Mouse (Mus musculus) brain, embryonic 14.5 days (tissue): ENCODE measurements around the gene Sap18. TPM values are rescaled to one million over a fixed set of nuclear protein-coding genes. Genes with fewer than 3 reads are reported as not detected.
A peak's percentile ranks its signal among the peaks of the same experiment; 100 is the strongest.
"Not testable (repeated sequence)": the region's sequence is repeated elsewhere in the genome, so short reads cannot be mapped to it uniquely, and the experiment has no call there.

Source experiments
- DNase-seq: peaks from one replicate; pipeline ENCODE4 v3.0.0-alpha.2; 2011; ENCODE audit warnings: low read depth
- CTCF ChIP-seq: fragments of 200-500 bp; IDR thresholded peaks from 2 replicates; pipeline ENCODE4 v1.5.1; 2012; ENCODE audit warnings: inconsistent platforms, mild to moderate bottlenecking, moderate library complexity, borderline replicate concordance; ENCODE audit not compliant: insufficient read depth, insufficient read length; ENCODE audit errors: extremely low read depth
- POLR2A ChIP-seq: fragments of 200-500 bp; IDR thresholded peaks from 2 replicates; pipeline ENCODE4 v1.6.1; 2012; ENCODE audit warnings: mild to moderate bottlenecking, inconsistent platforms, borderline replicate concordance; ENCODE audit not compliant: poor library complexity, insufficient read depth, insufficient read length, severe bottlenecking; ENCODE audit errors: extremely low read depth
- polyA plus RNA-seq: library from polyadenylated mRNA; depleted of rRNA; stranded (reverse); fragments of >200 nt; gene quantifications from 2 replicates; pipeline ENCODE4 v1.2.3, GENCODE M21; 2012

The Sap18 gene
- polyA plus RNA-seq, 1 experiment, result 27.1 TPM

GRCm38 (mm10) chr14:57789759-57790158 lies 8.2 kb upstream of the Sap18 start:
- TF ChIP-seq POLR2A (no peak), CTCF (no peak)

GRCm38 (mm10) chr14:57791171-57791570 lies 6.8 kb upstream of the Sap18 start:
- no peak for DNase-seq
- TF ChIP-seq POLR2A (no peak), CTCF (no peak)

More at GRCm38 (mm10) chr14:57789759-57790158, 8.2 kb upstream of the Sap18 start:
- DNase-seq, result no peak

- no peak for TF ChIP-seq POLR2A
- DNase-seq, result no peak
Measured at GRCm38 (mm10) chr14:57797551-57797950, 429 bp upstream of the Sap18 start.

- TF ChIP-seq CTCF, result no peak
- TF ChIP-seq POLR2A, result no peak
- DNase-seq, result no peak
Measured at GRCm38 (mm10) chr14:57803731-57804130, 5.8 kb downstream of the Sap18 start.

GRCm38 (mm10) chr14:57808558-57808957 lies 10.6 kb downstream of the Sap18 start:
- TF ChIP-seq POLR2A (no peak), CTCF (peak; percentile 40; the same call in 1 of the 2 replicates)
- peak; percentile 42 for DNase-seq

GRCm38 (mm10) chr14:57810886-57811285 lies 12.9 kb downstream of the Sap18 start:
- DNase-seq, result no peak
- no peak for TF ChIP-seq POLR2A
- no peak for TF ChIP-seq CTCF

GRCm38 (mm10) chr14:57811844-57812243 lies 13.9 kb downstream of the Sap18 start:
- TF ChIP-seq POLR2A (no peak), CTCF (no peak)
- no peak for DNase-seq

- no peak for DNase-seq
- TF ChIP-seq POLR2A (no peak), CTCF (no peak)
Measured at GRCm38 (mm10) chr14:57820839-57821238, 22.9 kb downstream of the Sap18 start.

- DNase-seq, result peak; percentile 95
- TF ChIP-seq CTCF (no peak), POLR2A (peak; percentile 93)
Measured at GRCm38 (mm10) chr14:57825788-57826751, 28.1 kb downstream of the Sap18 start, which contains the start of the genes Ska3 and Mrpl57. TSS of gene Ska3 (minus strand) at chr14:57826185. TSS of gene Mrpl57 (plus strand) at chr14:57826234.

- TF ChIP-seq POLR2A, result no peak
- no peak for TF ChIP-seq CTCF
- peak; percentile 3 for DNase-seq
Measured at GRCm38 (mm10) chr14:57827284-57827683, 29.3 kb downstream of the Sap18 start.

- no peak for DNase-seq
- TF ChIP-seq POLR2A (no peak), CTCF (no peak)
Measured at GRCm38 (mm10) chr14:57833526-57833925, 35.5 kb downstream of the Sap18 start.

- no peak for DNase-seq
- no peak for TF ChIP-seq POLR2A
- TF ChIP-seq CTCF, result no peak
Measured at GRCm38 (mm10) chr14:57835157-57835556, 37.2 kb downstream of the Sap18 start.

- no peak for DNase-seq
- TF ChIP-seq CTCF (no peak), POLR2A (no peak)
Measured at GRCm38 (mm10) chr14:57844535-57844934, 46.6 kb downstream of the Sap18 start.

GRCm38 (mm10) chr14:57848061-57848460 lies 50.1 kb downstream of the Sap18 start:
- DNase-seq, result not testable (repeated sequence)

- no peak for TF ChIP-seq POLR2A
- no peak for TF ChIP-seq CTCF
- DNase-seq, result no peak
Measured at GRCm38 (mm10) chr14:57848646-57849045, 50.7 kb downstream of the Sap18 start.

GRCm38 (mm10) chr14:57850330-57850729 lies 52.4 kb downstream of the Sap18 start:
- no peak for DNase-seq
- TF ChIP-seq CTCF (no peak), POLR2A (no peak)
